Mouse (Mus musculus) liver, embryonic 12.5 days (tissue): ENCODE data around the gene Mcm9. TPM values are rescaled to one million over a fixed set of nuclear protein-coding genes. Genes with fewer than 3 reads are reported as not detected.

Experiments
- ATAC-seq: fragments of 200-750 bp; cut with Nextera tagmentation; 2 replicates; pipeline ENCODE4 v1.8.0; 2017; ENCODE audit warnings: moderate number of reproducible peaks, mild to moderate bottlenecking, moderate library complexity
- H3K27ac ChIP-seq: fragments of 300-500 bp; sonication (generic); 2 replicates; pipeline ENCODE4 v1.5.1; 2016; ENCODE audit warnings: mild to moderate bottlenecking
- H3K27me3 ChIP-seq: fragments of 300-500 bp; sonication (generic); replicated peaks from 2 replicates; pipeline ENCODE4 v1.6.1; 2016; ENCODE audit warnings: mild to moderate bottlenecking, moderate library complexity
- H3K36me3 ChIP-seq: fragments of 300-500 bp; sonication (generic); 2 replicates; pipeline ENCODE4 v1.6.1; 2016; ENCODE audit warnings: mild to moderate bottlenecking, moderate library complexity
- H3K4me1 ChIP-seq: fragments of 300-500 bp; sonication (generic); 2 replicates; pipeline ENCODE4 v1.6.1; 2016
- H3K4me2 ChIP-seq: fragments of 300-500 bp; sonication (generic); 2 replicates; pipeline ENCODE4 v1.6.1; 2016; ENCODE audit warnings: mild to moderate bottlenecking, moderate library complexity
- H3K4me3 ChIP-seq: fragments of 300-500 bp; sonication (generic); 2 replicates; pipeline ENCODE4 v1.5.1; 2016; ENCODE audit warnings: mild to moderate bottlenecking, moderate library complexity
- H3K9ac ChIP-seq: fragments of 300-500 bp; sonication (generic); 2 replicates; pipeline ENCODE4 v1.6.1; 2016; ENCODE audit warnings: mild to moderate bottlenecking, moderate library complexity
- H3K9me3 ChIP-seq: fragments of 300-500 bp; sonication (generic); replicated peaks from 2 replicates; pipeline ENCODE4 v1.6.1; 2016; ENCODE audit warnings: mild to moderate bottlenecking, moderate library complexity
- WGBS: fragments of 180-500 bp; shearing (Covaris S2); methylation state at CpG from one replicate; pipeline ENCODE4 v1.1.7; 2016; ENCODE audit not compliant: insufficient replicate concordance; 5-methylcytosine and 5-hydroxymethylcytosine counted together
- polyA plus RNA-seq: library from polyadenylated mRNA; unstranded; fragments of >200 nt; fragmentation: Nextera tagmentation; extraction: Ambion mirVana; gene quantifications from 2 replicates; pipeline ENCODE4 v1.2.1, GENCODE M21; 2016

Mcm9 gene
- polyA plus RNA-seq, 1 experiment from 2014 or later: 7.8 TPM

DNA sequence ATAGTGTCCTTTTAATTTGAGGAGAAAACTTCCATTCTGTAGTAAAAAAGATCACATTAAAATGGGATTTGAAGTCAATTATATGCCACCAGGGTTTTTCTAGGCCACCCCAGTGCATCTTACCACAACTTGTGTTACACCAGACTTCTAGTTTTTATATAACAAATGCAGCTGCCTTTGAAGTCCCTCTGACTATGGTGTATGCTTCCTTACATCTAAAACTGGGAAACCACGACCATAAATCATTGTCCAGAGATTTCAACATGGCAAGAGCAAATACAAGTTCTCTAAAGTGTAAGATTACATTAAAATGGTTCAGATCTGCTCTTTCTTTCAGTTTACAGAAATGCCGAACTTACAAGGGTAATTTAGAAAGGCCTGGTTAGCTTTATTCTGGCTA, 22.0 kb downstream of the Mcm9 start:
- Histone ChIP-seq H3K4me1 (no peaks in the 10 kb centered on the region), H3K4me2 (no peak overlapping the region), H3K27me3 (no peaks in the 10 kb centered on the region), H3K4me3 (no peak overlapping the region), H3K9ac (no peak overlapping the region), H3K9me3 (no peaks in the 10 kb centered on the region), H3K27ac (no peak overlapping the region), H3K36me3 (peaks cover 77% of the 10 kb centered on the region)
- ATAC-seq: no peak
- WGBS: 73% methylated on average over 2 of the region's 2 CpGs

DNA sequence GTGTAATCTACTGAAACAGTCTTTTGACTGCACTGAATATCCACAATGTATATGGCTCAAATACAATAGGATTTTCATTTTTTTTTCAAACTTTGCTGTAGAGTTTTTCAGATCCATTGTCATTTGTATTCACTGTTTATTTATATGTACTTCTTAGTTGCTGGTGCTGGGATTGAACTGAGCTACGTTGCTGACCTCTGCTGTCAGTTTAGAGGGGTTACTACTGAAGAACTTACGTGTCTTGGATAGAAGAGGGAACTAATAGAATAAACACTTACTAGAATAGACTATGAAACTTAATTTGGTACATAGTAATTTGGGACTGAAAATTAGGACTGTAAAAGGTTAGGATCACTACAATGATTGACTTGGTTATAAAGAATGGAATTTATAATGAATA, 24.9 kb downstream of the Mcm9 start:
- Histone ChIP-seq H3K4me1 (peaks cover 11% of the 10 kb centered on the region; the same call in 1 of the 2 replicates), H3K27ac (no peak overlapping the region), H3K36me3 (peaks cover 90% of the 10 kb centered on the region), H3K4me3 (no peak overlapping the region), H3K27me3 (no peaks in the 10 kb centered on the region), H3K9me3 (no peaks in the 10 kb centered on the region), H3K4me2 (no peak overlapping the region), H3K9ac (no peak overlapping the region)
- ATAC-seq: no peak
- WGBS: 74% methylated on average over 2 of the region's 2 CpGs

- H3K27me3 ChIP-seq: no peaks in the 10 kb centered on the region
- peak overlapping the region; percentile 23; the same call in 1 of the 2 replicates for H3K27ac ChIP-seq
- peaks cover 43% of the 10 kb centered on the region for H3K4me1 ChIP-seq
- no peaks in the 10 kb centered on the region for H3K9me3 ChIP-seq
- peak overlapping the region; percentile 94 for H3K4me3 ChIP-seq
- no peak for ATAC-seq
- 29% methylated on average over 5 of the region's 5 CpGs for WGBS
- H3K36me3 ChIP-seq: peaks cover 46% of the 10 kb centered on the region
- peak overlapping the region; percentile 99 for H3K9ac ChIP-seq
- H3K4me2 ChIP-seq: peak overlapping the region; percentile 70
Measured at GRCm38 (mm10) chr10:53598821-53599220, 31.4 kb downstream of the Mcm9 start.

GRCm38 (mm10) chr10:53597121-53597881, 32.9 kb downstream of the Mcm9 start:
- Histone ChIP-seq H3K4me2 (peak overlapping the region; percentile 95), H3K4me3 (peak overlapping the region; percentile 94), H3K4me1 (peaks cover 43% of the 10 kb centered on the region), H3K27ac (peak overlapping the region; percentile 100), H3K9ac (peak overlapping the region; percentile 99), H3K27me3 (no peaks in the 10 kb centered on the region), H3K9me3 (no peaks in the 10 kb centered on the region), H3K36me3 (peaks cover 31% of the 10 kb centered on the region)
- ATAC-seq: peak; percentile 19
- WGBS: under 1% methylated on average over 91 of the region's 99 CpGs

DNA sequence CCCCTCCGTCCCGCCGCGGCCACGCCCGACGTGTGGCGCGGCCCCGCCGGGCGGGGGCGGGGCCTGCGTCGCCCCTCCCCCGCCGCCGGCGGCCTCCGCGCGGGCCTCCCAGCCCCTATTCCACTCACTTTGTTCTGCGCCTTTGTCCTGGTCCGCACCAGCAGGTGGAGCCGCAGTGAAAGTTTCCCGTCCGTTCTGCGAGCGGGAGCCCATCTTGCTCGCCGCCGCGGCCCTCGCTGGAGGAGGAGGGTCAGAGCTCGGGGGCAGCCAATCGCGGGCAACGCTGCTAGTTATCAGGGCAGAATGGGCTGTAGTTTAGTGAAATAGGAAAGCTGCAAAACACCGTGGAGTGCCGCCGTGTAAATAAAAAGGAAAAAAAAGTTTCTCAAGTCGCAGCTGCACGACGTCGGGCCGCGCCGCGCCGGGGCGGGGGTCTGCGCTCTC, 33.5 kb downstream of the Mcm9 start, which contains the start of gene Asf1a:
Gene Asf1a, plus strand, starts transcription at position 81 of the 444 bp plus-strand sequence.
- H3K9me3 ChIP-seq: no peaks in the 10 kb centered on the region
- H3K9ac ChIP-seq: peak within 1 kb of the TSS; percentile 99
- peaks cover 25% of the 10 kb centered on the region for H3K36me3 ChIP-seq
- ATAC-seq: peak; percentile 96
- no peaks in the 10 kb centered on the region for H3K27me3 ChIP-seq
- peak within 1 kb of the TSS; percentile 100 for H3K27ac ChIP-seq
- WGBS: under 1% methylated on average over 52 of the region's 52 CpGs
- H3K4me3 ChIP-seq: peak within 1 kb of the TSS; percentile 94
- H3K4me1 ChIP-seq: peaks cover 43% of the 10 kb centered on the region
- H3K4me2 ChIP-seq: peak within 1 kb of the TSS; percentile 95

- Histone ChIP-seq H3K27me3 (no peaks in the 10 kb centered on the region), H3K4me2 (peak overlapping the region; percentile 95), H3K36me3 (peaks cover 18% of the 10 kb centered on the region), H3K4me3 (peak overlapping the region; percentile 94), H3K9ac (peak overlapping the region; percentile 74), H3K27ac (peak overlapping the region; percentile 100), H3K9me3 (no peaks in the 10 kb centered on the region), H3K4me1 (peaks cover 38% of the 10 kb centered on the region)
- no peak; the same call in 1 of the 2 replicates for ATAC-seq
- WGBS: 6% methylated on average over 27 of the region's 27 CpGs
Measured at GRCm38 (mm10) chr10:53595744-53596676, 34.2 kb downstream of the Mcm9 start.

DNA sequence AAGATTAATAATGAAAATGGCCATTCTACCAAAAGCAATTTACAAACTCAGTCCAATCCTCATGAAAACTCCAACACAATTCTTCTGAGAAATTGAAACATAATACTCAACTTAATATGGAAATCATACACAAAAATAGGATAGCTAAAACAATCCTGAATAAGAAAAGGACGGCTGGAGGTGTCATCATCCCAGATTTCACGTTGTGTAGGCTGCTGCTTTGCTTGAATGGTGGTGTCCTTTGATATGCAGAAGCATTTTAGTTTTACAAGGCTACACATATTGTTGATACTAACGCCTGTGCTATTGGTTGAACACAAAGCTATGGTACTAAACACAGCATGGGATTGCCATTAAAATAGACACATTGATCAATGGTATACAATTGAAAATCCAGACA, 44.5 kb downstream of the Mcm9 start:
- H3K4me2 ChIP-seq: no peak overlapping the region
- no peak overlapping the region for H3K9ac ChIP-seq
- no peak for ATAC-seq
- H3K36me3 ChIP-seq: peaks cover 7% of the 10 kb centered on the region; the same call in 1 of the 2 replicates
- no peaks in the 10 kb centered on the region for H3K9me3 ChIP-seq
- peaks cover 10% of the 10 kb centered on the region for H3K4me1 ChIP-seq
- H3K4me3 ChIP-seq: no peak overlapping the region
- WGBS: 66% methylated on average over 3 of the region's 3 CpGs
- no peak overlapping the region for H3K27ac ChIP-seq
- H3K27me3 ChIP-seq: no peaks in the 10 kb centered on the region

- peak overlapping the region; percentile 41 for H3K4me3 ChIP-seq
- peak overlapping the region; percentile 66 for H3K4me2 ChIP-seq
- WGBS: 46% methylated on average over 7 of the region's 12 CpGs
- no peaks in the 10 kb centered on the region for H3K36me3 ChIP-seq
- H3K27me3 ChIP-seq: no peaks in the 10 kb centered on the region
- no peak overlapping the region for H3K27ac ChIP-seq
- no peak overlapping the region; the same call in 1 of the 2 replicates for H3K9ac ChIP-seq
- ATAC-seq: peak; percentile 37
- H3K9me3 ChIP-seq: no peaks in the 10 kb centered on the region
- peaks cover 15% of the 10 kb centered on the region for H3K4me1 ChIP-seq
Measured at GRCm38 (mm10) chr10:53581087-53581486, 49.2 kb downstream of the Mcm9 start.

GRCm38 (mm10) chr10:53580621-53581081, 49.6 kb downstream of the Mcm9 start:
- Histone ChIP-seq H3K4me1 (peaks cover 15% of the 10 kb centered on the region), H3K9me3 (no peaks in the 10 kb centered on the region), H3K4me2 (peak overlapping the region; percentile 66), H3K36me3 (no peaks in the 10 kb centered on the region), H3K27ac (no peak overlapping the region), H3K4me3 (peak overlapping the region; percentile 41), H3K27me3 (no peaks in the 10 kb centered on the region), H3K9ac (no peak overlapping the region; the same call in 1 of the 2 replicates)
- peak; percentile 70 for ATAC-seq
- WGBS: 21% methylated on average over 13 of the region's 14 CpGs

DNA sequence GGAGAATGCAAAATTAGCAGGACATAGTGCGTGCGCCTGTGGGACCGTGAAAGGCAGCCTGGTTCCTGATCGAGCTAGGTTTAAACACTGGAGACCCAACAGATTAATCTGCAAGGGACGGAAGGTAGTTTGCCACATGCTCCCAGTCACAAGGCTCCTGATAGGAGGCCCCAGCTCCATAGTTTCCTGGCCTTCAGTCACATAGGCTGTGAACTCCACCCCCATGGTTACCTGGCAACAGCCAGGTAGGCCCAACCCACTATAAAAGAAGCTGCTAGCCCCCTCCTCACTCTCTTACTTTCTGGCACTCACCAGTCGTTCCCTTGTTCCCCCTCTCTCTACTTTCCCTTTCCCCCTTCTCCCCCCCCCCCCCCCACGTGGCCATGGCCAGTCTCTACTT, 50.1 kb downstream of the Mcm9 start:
- Histone ChIP-seq H3K4me2 (peak overlapping the region; percentile 66), H3K9me3 (no peaks in the 10 kb centered on the region), H3K27ac (no peak overlapping the region), H3K36me3 (no peaks in the 10 kb centered on the region), H3K4me1 (peaks cover 15% of the 10 kb centered on the region), H3K4me3 (peak overlapping the region; percentile 41; the same call in 1 of the 2 replicates), H3K27me3 (no peaks in the 10 kb centered on the region), H3K9ac (no peak overlapping the region)
- WGBS: 43% methylated on average over 7 of the region's 7 CpGs
- peak; percentile 44; the same call in 1 of the 2 replicates for ATAC-seq

GRCm38 (mm10) chr10:53568531-53568930, 61.7 kb downstream of the Mcm9 start:
- Histone ChIP-seq H3K9me3 (no peaks in the 10 kb centered on the region), H3K9ac (no peak overlapping the region), H3K36me3 (0 out of 2 replicates have a peak, but pooled peaks cover 4% of the 10 kb centered on the region), H3K27ac (no peak overlapping the region), H3K4me1 (no peaks in the 10 kb centered on the region), H3K27me3 (no peaks in the 10 kb centered on the region), H3K4me3 (no peak overlapping the region), H3K4me2 (no peak overlapping the region)
- no peak for ATAC-seq
